Mouse (Mus musculus): ENCODE results near the gene Rnf151. TPM values are rescaled to one million over a fixed set of nuclear protein-coding genes. Genes with fewer than 3 reads are reported as not detected.
"Not testable (repeated sequence)": the region's sequence is repeated elsewhere in the genome, so short reads cannot be mapped to it uniquely, and the experiment has no call there.

The Rnf151 gene
- total RNA-seq, 2 experiments from 2014 or later = not detected

DNA sequence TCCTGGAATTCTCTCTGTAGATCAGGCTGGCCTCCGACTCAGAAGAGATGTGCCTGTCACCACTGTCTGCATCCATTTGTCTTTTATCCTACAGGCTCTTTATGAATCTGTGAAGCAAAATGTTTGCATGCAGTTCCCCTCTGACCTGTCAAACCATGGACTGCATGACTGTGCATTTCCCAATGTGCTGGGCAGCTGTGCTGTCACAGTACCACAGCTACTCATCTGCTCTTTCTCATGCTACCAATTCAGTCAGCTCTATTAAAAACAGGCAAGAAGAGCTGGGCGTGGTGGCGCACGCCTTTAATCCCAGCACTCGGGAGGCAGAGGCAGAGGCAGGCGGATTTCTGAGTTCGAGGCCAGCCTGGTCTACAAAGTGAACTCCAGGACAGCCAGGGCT lies 50.9 kb downstream of the Rnf151 start:
- not testable (repeated sequence) for DNase-seq

Other genes starting within 250 kb of the Rnf151 start
- gene E4f1, start 247.8 kb downstream of the Rnf151 start, total RNA-seq (2021) = 10 to 100 TPM; 30.3 to 42.7 TPM
- gene Pgp, start 247.7 kb downstream of the Rnf151 start, total RNA-seq (2021) = 10 to 100 TPM; 62.3 to 66.4 TPM
- gene Bricd5, start 244.2 kb downstream of the Rnf151 start, total RNA-seq (2021) = 1 to 10 TPM; 1.9 to 2.6 TPM
- 10 to 100 TPM; 40.7 to 45.0 TPM for gene Mlst8, start 239.0 kb downstream of the Rnf151 start, total RNA-seq (2021)
- gene Caskin1, start 229.5 kb downstream of the Rnf151 start, total RNA-seq (2021) = 100 to 1,000 TPM; 158 to 160 TPM
- 10 to 100 TPM; 86.7 to 95.1 TPM for gene Traf7, start 190.1 kb downstream of the Rnf151 start, total RNA-seq (2021)
- gene Rab26, start 183.9 kb downstream of the Rnf151 start, total RNA-seq (2021) = 10 to 100 TPM; 72.9 to 76.8 TPM
- gene Pkd1, start 168.2 kb downstream of the Rnf151 start, total RNA-seq (2021) = 10 to 100 TPM; 84.9 to 95.3 TPM
- gene Tsc2, start 85.4 kb downstream of the Rnf151 start, total RNA-seq (2021) = 100 to 1,000 TPM; 181 to 184 TPM
- 1 to 10 TPM; 3.9 to 6.9 TPM for gene Nthl1, start 85.4 kb downstream of the Rnf151 start, total RNA-seq (2021)
- gene Slc9a3r2, start 67.7 kb downstream of the Rnf151 start, total RNA-seq (2021) = 10 to 100 TPM; 41.1 to 43.3 TPM
- 1 to 10 TPM; 1.7 to 2.9 TPM for gene Npw, start 59.6 kb downstream of the Rnf151 start, total RNA-seq (2021)
- 10 to 100 TPM; 38.2 to 43.5 TPM for gene Zfp598, start 48.4 kb downstream of the Rnf151 start, total RNA-seq (2021)
- 100 to 1,000 TPM; 152 to 165 TPM for gene Syngr3, start 28.1 kb downstream of the Rnf151 start, total RNA-seq (2021)
- 10 to 100 TPM; 17.0 to 22.7 TPM for gene Gfer, start 21.9 kb downstream of the Rnf151 start, total RNA-seq (2021)
- gene Noxo1, start 21.8 kb downstream of the Rnf151 start, total RNA-seq (2021) = 1 to 10 TPM; 2.5 to 3.0 TPM
- gene Tbl3, start 10.4 kb downstream of the Rnf151 start, total RNA-seq (2021) = 10 to 100 TPM; 26.1 to 29.4 TPM
- gene Rps2, start 53 bp upstream of the Rnf151 start, total RNA-seq (2021) = 100 to 1,000 TPM; 326 to 349 TPM
- 100 to 1,000 TPM; 199 to 228 TPM for gene Ndufb10, start 6.4 kb upstream of the Rnf151 start, total RNA-seq (2021)
- under 1 TPM in 1 of 2 experiments, not detected in 1; 0.56 TPM for gene Rpl3l, start 9.8 kb upstream of the Rnf151 start, total RNA-seq (2021)
- 10 to 100 TPM; 42.1 to 45.6 TPM for gene Msrb1, start 18.6 kb upstream of the Rnf151 start, total RNA-seq (2021)
- not detected for gene Hs3st6, start 34.9 kb upstream of the Rnf151 start, total RNA-seq (2021)
- gene Meiob, start 86.2 kb upstream of the Rnf151 start, total RNA-seq (2021) = not detected
- gene Hagh, start 122.1 kb upstream of the Rnf151 start, total RNA-seq (2021) = 100 to 1,000 TPM; 131 to 134 TPM
- 10 to 100 TPM; 18.3 to 23.0 TPM for gene Fahd1, start 132.3 kb upstream of the Rnf151 start, total RNA-seq (2021)
- under 1 TPM in 1 of 2 experiments, not detected in 1; 0.33 TPM for gene Igfals, start 147.9 kb upstream of the Rnf151 start, total RNA-seq (2021)
- 10 to 100 TPM; 33.2 to 37.1 TPM for gene Nubp2, start 168.3 kb upstream of the Rnf151 start, total RNA-seq (2021)
- gene Spsb3, start 168.6 kb upstream of the Rnf151 start, total RNA-seq (2021) = 10 to 100 TPM; 39.2 to 42.8 TPM
- 10 to 100 TPM; 57.5 to 70.4 TPM for gene Eme2, start 177.0 kb upstream of the Rnf151 start, total RNA-seq (2021)
- 10 to 100 TPM; 75.3 to 75.9 TPM for gene Mrps34, start 177.1 kb upstream of the Rnf151 start, total RNA-seq (2021)
- gene Nme3, start 178.4 kb upstream of the Rnf151 start, total RNA-seq (2021) = 10 to 100 TPM; 60.0 to 67.5 TPM
- 100 to 1,000 TPM; 384 to 406 TPM for gene Mapk8ip3, start 218.9 kb upstream of the Rnf151 start, total RNA-seq (2021)
- 1 to 10 TPM; 5.5 to 6.3 TPM for gene Jpt2, start 242.6 kb upstream of the Rnf151 start, total RNA-seq (2021)

All from layer of hippocampus, postnatal 36 days (tissue).